Mouse (Mus musculus): ENCODE data around the gene Mmp3.
"Not testable (repeated sequence)": the region's sequence is repeated elsewhere in the genome, so short reads cannot be mapped to it uniquely, and the experiment has no call there.

The Mmp3 gene

GRCm38 (mm10) chr9:7445522-7445921, at the start of gene Mmp3:
Mmp3 (plus strand) TSS chr9:7445822.
- no peak for DNase-seq (ENCODE audit: low read depth in 1 of 2, low spot score in 2 of 2)

GRCm38 (mm10) chr9:7396556-7396955, 49.1 kb upstream of the Mmp3 start:
- not testable (repeated sequence) for DNase-seq (ENCODE audit: low read depth in 1 of 2, low spot score in 2 of 2)

- no peak for DNase-seq (ENCODE audit: low read depth in 1 of 2, low spot score in 2 of 2)
Measured at GRCm38 (mm10) chr9:7453302-7453701, 7.7 kb downstream of the Mmp3 start.

- no peak for DNase-seq (ENCODE audit: low read depth in 1 of 2, low spot score in 2 of 2)
Measured at GRCm38 (mm10) chr9:7470262-7470661, 24.6 kb downstream of the Mmp3 start.

- DNase-seq (ENCODE audit: low read depth in 1 of 2, low spot score in 2 of 2), result no peak
Measured at GRCm38 (mm10) chr9:7483684-7484394, 38.2 kb downstream of the Mmp3 start.

GRCm38 (mm10) chr9:7501138-7501537, 55.5 kb downstream of the Mmp3 start:
- no peak for DNase-seq (ENCODE audit: low read depth in 1 of 2, low spot score in 2 of 2)

- no peak for DNase-seq (ENCODE audit: low read depth in 1 of 2, low spot score in 2 of 2)
Measured at GRCm38 (mm10) chr9:7502051-7502450, 56.4 kb downstream of the Mmp3 start, which contains the start of gene Mmp10. Mmp10 (plus strand) TSS chr9:7502352.
